Mouse (Mus musculus) urinary bladder, postnatal 14 days (tissue): Measurements from ENCODE around the gene Grin1.
A peak's percentile ranks its signal among the peaks of the same experiment; 100 is the strongest.

Source experiments
- DNase-seq: peaks from one replicate; pipeline ENCODE4 v3.0.0; 2021; ENCODE audit warnings: low spot score

Gene Grin1

DNA sequence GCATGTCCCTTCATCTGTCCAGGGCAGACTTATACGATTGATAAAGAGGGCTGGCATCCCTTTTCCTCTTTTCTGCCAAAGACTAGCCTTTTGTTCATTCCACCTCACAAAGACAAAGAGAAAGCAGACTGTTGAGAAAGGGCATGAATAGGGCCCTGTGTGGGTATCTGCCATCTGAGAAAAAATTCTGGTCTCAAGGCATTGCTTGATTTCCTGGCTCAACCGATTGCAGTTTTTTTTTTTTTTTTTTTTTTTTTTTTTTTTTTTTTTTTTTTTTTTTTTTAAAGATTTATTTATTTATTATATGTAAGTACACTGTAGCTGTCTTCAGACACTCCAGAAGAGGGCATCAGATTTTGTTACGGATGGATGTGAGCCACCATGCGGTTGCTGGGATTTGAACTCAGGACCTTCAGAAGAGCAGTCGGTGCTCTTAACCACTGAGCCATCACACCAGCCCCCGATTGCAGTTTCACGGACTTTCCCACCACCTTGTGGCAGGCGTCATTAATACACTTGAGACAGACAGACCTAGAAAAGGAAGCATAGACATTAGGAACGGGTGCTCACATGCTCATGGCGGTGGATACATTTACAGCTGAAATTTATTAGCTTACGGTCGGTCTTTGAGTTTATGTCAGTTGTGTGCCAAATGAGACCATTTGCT lies 62.4 kb downstream of the Grin1 start:
- DNase-seq, result peak; percentile 68

DNA sequence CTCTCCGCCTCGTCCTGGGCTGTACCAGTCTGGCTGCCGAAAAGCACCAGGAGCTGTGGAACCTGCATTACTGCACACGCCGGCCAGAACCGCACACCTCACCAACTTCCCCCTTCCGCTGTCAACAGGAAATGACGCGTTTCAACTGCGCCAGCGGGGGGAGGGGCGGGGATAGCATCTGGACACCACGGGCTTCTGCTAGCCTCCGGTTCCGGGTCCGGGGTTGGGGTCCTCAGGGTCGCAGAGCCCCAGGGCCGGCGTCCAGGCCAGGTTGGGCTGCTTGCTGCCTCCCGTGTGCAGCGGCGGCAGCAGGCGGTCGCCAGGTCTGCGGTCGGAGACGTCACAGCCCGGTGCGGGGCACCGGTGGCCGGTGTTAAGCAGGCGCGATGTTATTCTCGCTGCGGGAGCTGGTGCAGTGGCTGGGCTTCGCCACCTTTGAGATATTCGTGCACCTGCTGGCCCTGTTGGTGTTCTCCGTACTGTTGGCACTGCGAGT lies 63.7 kb downstream of the Grin1 start, which contains the start of gene Tmem203:
Gene Tmem203 (plus strand): TSS at position 156 of the 496 bp plus-strand sequence.
- peak; percentile 90 for DNase-seq

DNA sequence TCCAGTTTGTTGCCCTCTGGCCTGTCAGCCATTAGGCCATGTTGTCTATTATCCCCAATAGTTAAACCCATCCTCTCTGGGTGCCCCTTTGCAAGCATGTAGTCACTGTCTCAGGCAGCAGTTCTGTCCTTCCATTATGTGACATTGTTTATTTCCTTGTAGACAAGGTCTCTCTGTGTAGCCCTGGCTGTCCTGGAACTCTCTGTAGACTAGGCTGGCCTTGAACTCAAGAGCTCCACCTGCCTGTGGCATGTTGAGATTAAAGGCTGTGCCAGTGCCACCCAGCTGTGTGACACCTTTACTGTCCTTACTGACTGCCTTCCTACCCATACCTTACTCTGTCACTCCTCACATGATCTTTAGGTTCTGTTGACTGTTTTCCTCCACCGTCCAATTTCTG lies 66.7 kb downstream of the Grin1 start:
- no peak for DNase-seq

DNA sequence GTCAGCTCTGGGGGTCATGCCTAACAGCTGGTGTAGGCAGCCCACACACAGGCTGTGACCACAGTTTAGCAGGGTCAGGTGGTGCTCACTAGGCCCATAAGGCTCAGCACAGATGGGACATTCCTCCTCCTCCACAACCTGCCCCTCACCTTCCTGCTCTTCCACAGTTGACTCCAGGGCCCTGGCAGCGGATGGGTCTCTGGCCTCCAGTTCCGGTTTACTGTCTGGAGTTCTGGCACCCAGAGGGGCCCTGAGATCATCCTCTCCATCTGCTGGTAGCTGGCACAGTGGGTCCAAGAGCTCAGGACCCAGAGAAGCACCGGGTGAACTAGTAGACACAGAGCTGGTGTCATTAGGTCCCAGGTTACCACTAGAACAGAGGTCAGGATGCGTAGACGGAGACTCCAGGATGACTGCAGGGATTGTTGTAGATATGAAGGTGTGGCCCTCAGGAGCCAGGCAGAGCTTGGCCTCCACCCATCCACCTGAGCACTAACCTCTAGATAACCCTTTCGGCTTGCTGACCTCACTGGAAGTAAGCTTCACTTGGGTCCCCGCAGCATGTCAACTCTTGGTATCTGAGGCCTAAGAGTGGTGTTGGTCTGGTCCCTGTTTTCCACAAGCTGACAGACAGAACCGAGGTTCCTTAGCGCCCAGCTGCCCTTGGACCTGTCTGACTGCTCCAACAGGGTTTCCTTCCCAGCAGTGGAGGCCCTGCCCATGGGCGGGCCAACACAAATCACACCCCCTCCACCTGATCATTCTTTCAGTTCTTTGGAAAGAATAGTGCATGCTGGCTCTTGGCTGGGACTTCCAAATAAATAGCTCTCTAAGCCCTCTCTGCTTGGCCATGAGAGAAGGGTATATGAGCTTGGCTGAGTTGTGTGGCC lies 72.6 kb downstream of the Grin1 start, which contains the start of gene AL732309.1:
Gene AL732309.1 (minus strand): TSS at position 681 of the 890 bp plus-strand sequence.
- peak; percentile 64 for DNase-seq

DNA sequence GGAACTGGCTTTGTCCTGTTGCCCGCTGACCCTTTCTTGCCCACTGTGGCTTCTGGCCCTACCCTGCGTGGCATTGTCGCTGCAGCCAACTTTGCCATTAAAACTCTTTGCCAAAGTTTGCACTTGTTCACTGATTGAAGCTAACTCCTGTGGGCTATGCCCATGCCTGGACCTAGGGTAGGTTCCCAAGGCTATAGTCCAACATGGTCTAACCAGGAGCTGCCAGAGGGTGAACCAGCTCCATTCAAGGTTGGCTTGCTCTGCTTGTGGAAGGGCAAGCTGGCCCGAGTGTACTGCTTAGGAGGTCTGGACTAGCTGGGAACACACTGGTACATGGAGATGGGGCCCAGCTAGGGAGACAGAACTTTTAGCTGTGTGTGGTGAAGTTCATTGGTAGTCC lies 74.8 kb downstream of the Grin1 start:
- DNase-seq, result no peak

DNA sequence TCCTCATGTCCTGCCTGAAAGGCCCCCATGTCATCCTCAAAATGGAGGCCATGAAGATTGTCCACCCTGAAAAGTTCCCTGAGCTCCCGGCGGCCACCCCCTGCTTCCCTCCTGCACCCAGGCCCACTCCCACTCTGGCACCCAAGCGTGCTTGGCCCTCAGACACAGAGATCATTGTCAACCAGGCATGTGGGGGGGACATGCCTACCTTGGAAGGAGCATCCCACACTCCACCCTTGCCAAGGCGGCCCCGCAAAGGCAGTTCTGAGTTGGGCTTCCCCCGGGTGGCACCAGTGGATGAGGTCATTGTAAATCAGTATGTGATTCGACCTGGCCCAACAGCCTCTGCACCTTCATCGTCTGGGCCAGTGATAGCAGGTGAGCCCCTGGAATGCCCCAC lies 75.6 kb downstream of the Grin1 start:
- DNase-seq, result no peak

DNA sequence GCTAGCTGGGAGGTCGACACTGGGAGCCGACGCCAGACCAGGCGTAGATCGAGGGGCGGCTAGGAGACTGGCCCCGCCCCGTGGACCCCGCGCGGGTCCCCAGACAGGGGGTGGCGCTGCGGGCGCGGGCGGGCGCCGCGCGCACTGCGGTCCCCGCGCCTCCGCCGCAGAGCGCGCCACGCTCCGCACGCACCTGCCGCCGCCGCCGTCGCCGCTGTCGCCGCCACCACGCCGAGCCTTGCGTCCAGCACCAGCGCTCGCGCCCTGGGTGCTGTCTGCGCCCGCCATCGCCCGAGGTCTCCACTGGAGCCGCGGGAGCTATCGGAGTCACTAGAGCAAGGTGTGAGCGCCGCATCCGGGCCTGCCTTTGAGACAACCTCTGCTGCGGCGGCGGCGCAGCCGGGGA lies 76.9 kb downstream of the Grin1 start, which contains the start of the genes Rnf208 and Cysrt1:
Gene Rnf208 (plus strand): TSS at position 155 of the 406 bp plus-strand sequence.
Gene Cysrt1 (minus strand): TSS at position 352 of the 406 bp plus-strand sequence.
- no peak for DNase-seq

DNA sequence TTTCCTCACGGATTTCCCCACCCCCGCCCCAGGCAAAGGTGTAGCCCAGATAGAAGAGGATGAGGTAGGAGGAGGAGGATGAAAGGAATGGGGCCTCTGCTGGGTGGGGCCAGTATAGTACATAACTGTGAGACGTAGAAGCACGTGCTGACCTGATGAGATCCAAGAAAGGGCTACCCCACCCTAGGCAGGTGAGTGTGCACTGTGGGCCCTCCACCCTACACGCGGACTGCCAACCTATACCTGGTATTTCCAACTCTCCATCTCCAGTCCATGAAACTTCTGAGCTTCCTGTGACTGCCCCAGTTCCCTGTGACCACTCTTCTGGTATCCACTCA lies 77.6 kb downstream of the Grin1 start:
- no peak for DNase-seq
